Mouse (Mus musculus) E14TG2a.4 (cell line): Measurements from ENCODE around the gene Tmprss5.

Experiments used
- H3K27me3 ChIP-seq: 2 replicates; pipeline ENCODE4 v1.6.1; 2014; ENCODE audit warnings: low read length, control low read depth; ENCODE audit not compliant: insufficient read depth
- H3K36me3 ChIP-seq: 2 replicates; pipeline ENCODE4 v1.6.1; 2014; ENCODE audit warnings: low read length, control low read depth; ENCODE audit not compliant: insufficient read depth
- H3K4me1 ChIP-seq: replicated peaks from 2 replicates; pipeline ENCODE4 v1.6.1; 2014; ENCODE audit warnings: low read depth, low read length, control low read depth
- H3K4me3 ChIP-seq: replicated peaks from 2 replicates; pipeline ENCODE4 v1.5.1; 2014; ENCODE audit warnings: mild to moderate bottlenecking, low read length
- H3K9me3 ChIP-seq: 2 replicates; pipeline ENCODE4 v1.6.1; 2014; ENCODE audit warnings: low read length, control low read depth
- CTCF ChIP-seq: conservative IDR thresholded peaks from 2 replicates; pipeline ENCODE4 v1.5.1; 2014; ENCODE audit warnings: low read length
- NANOG ChIP-seq: IDR thresholded peaks from 2 replicates; pipeline ENCODE4 v1.6.1; 2014; ENCODE audit warnings: borderline replicate concordance, low read length, mixed read lengths
- POU5F1 ChIP-seq: IDR thresholded peaks from 2 replicates; pipeline ENCODE4 v1.6.1; 2014; ENCODE audit warnings: low read length, borderline replicate concordance

Gene Tmprss5

DNA sequence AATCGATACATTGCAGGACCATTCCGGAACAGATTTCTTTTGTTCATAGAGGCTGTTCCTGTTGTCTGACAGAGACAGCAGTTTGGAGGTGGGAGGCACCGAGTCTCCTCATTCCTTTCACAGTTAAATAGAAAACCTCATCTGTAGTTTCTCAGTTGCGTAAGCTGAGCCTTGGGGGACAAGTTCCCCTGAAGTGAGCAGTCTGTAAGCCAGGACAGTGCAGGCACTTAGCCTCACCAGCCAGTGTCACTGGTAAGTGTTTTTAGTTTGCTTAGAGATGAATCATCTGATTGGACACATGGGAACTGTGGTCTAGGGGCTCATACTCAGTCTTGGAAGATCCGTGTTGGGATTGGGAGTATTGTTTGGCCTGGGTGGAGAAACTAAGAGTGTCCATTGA, at the start of gene Tmprss5:
Gene Tmprss5, plus strand, starts transcription at position 154 of the 400 bp plus-strand sequence.
- TF ChIP-seq CTCF, result no peak
- TF ChIP-seq POU5F1, result no peak
- no peak for TF ChIP-seq NANOG
- Histone ChIP-seq H3K4me1 (peaks cover 29% of the 10 kb centered on the region), H3K4me3 (no peak within 1 kb of the TSS), H3K36me3 (peaks cover 48% of the 10 kb centered on the region), H3K9me3 (no peaks in the 10 kb centered on the region), H3K27me3 (no peaks in the 10 kb centered on the region)

DNA sequence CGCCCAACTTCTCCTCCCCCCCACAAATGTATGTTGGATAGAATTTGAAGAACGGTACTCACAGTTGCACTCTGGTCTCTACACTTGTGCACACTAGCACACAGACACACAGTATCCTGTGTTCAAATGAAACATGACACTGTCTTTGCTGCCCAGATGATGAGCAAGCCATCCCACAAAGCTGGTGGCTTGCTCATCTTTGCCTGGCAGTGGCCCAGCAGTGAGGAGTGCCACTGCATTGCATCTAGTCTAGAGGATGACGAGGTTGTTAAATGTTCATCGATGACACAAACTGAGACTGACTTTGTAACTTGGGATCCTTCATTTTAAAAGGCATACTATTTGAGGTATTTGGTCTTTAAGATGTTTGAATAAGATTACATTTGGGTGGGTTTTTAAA, 46.3 kb upstream of the Tmprss5 start:
- Histone ChIP-seq H3K4me1 (peaks cover 35% of the 10 kb centered on the region), H3K36me3 (peaks cover 99% of the 10 kb centered on the region)

DNA sequence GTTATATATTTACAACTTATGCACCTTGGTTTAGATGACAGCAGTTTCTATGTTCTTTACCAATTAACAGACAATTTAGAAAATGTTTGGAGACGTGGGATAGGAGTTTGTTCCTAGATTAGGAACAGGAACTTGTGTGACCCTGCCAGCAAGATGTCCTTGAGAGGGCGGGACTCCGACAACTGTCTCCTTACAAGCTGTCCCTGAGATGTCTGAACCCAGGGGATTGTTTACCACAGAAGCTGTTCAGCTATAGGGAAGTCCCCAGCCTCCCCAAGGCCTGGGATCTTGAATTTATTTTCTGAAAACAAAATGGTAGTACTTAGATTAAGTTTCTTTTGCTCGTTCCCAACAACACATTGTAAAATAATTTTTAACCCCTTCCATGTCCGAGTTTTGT, 30.2 kb upstream of the Tmprss5 start:
- no peaks in the 10 kb centered on the region for H3K9me3 ChIP-seq
- no peak for TF ChIP-seq CTCF
- TF ChIP-seq POU5F1, result no peak
- no peak for TF ChIP-seq NANOG

More for the DNA sequence above, 46.3 kb upstream of the Tmprss5 start:
- Histone ChIP-seq H3K9me3 (no peaks in the 10 kb centered on the region), H3K27me3 (no peaks in the 10 kb centered on the region), H3K4me3 (no peak overlapping the region)
- TF ChIP-seq POU5F1 (no peak), NANOG (no peak), CTCF (no peak)

DNA sequence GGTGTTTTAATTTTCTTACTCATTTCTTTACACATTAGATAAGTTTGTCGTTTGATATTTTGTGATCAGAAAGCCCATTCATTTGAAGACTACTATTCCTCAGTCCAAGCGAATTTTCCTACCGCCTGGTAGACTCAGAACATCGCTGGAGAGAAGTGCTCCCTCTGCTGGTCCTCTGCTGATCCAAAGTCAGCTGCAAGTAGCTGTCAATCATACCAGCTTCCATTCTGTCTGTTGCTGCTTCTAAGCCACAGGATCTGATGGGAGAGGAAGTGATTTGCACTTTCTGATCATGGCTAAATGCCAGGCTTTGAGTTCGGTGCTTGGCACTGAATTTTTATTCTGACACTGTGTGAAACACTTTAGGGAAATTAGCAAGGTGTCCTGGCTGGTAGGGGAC, 29.7 kb upstream of the Tmprss5 start:
- H3K4me1 ChIP-seq, result peaks cover 57% of the 10 kb centered on the region
- no peaks in the 10 kb centered on the region for H3K27me3 ChIP-seq
- no peak overlapping the region for H3K4me3 ChIP-seq
- peak; percentile 89 for TF ChIP-seq CTCF
- no peak for TF ChIP-seq NANOG
- no peaks in the 10 kb centered on the region for H3K9me3 ChIP-seq
- H3K36me3 ChIP-seq, result no peaks in the 10 kb centered on the region

More for the DNA sequence above, 30.2 kb upstream of the Tmprss5 start:
- Histone ChIP-seq H3K4me3 (no peak overlapping the region), H3K36me3 (no peaks in the 10 kb centered on the region), H3K4me1 (peaks cover 54% of the 10 kb centered on the region), H3K27me3 (no peaks in the 10 kb centered on the region)

DNA sequence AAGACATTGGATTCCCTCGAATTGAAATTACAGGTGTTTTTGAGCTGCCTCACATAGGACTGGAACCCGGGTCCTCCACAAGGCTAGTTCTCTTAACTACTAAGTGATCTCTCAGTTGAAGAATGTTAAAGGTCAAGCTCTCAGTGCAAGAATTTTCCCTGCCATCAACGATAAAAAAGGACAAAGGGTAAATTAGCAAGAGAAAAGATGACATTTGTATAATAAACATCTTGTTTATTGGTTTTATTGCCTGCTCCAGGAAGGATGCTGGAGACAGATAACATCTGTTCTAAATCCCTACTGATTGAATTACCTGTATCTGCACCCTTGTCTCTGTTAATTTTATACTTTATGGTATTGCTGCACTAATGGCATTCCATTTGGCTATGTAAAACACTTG, 27.0 kb upstream of the Tmprss5 start:
- H3K4me3 ChIP-seq, result no peak overlapping the region
- H3K9me3 ChIP-seq, result no peaks in the 10 kb centered on the region
- H3K27me3 ChIP-seq, result no peaks in the 10 kb centered on the region
- peaks cover 23% of the 10 kb centered on the region for H3K36me3 ChIP-seq
- peaks cover 50% of the 10 kb centered on the region for H3K4me1 ChIP-seq
- no peak for TF ChIP-seq CTCF
- peak; percentile 82 for TF ChIP-seq NANOG

DNA sequence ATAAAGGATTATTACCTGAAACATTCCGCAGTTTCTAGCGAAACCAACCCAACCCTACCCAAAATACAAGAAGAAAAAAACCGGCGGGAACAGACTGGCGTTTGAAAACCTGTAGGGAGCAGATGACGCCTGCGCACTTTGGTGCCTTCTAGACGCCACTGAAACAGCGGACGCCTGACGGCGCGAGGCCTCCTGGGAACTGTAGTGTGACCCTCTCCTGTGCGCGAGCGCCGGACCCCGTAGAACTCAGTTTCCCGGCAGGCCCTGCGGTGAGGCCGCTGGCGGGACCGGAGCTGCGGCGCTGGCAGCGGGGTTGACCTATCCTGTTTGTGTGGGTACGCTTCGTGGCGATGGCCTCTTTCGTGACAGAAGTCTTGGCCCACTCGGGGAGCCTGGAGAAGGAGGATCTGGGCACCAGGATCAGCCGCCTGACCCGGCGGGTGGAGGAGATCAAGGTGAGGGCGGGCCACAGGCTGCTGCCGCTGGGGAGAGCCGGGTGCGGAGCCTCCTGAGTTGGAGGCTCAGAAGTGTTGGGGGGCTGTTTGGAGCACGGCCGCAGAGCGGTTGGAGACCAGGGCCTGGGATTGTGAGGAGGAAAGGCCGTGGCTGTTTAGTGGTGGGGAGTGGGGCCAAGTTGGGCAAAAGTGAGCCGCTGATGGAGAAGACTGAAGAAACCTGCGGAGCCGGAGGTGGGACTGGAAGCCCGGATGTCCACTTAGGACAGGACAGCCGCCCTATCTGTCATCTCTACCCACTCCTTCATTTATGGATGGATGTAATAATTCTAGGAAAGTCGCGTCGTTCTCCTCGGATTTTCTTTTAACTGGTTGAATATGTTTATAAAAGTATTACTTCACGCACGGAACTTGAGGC, 25.5 kb upstream of the Tmprss5 start, which contains the start of gene Zw10:
Gene Zw10, plus strand, starts transcription at position 281 of the 873 bp plus-strand sequence.
- no peak for TF ChIP-seq CTCF
- TF ChIP-seq NANOG, result no peak
- no peak for TF ChIP-seq POU5F1
- Histone ChIP-seq H3K27me3 (no peaks in the 10 kb centered on the region), H3K4me3 (peak within 1 kb of the TSS; percentile 96), H3K4me1 (peaks cover 41% of the 10 kb centered on the region), H3K9me3 (no peaks in the 10 kb centered on the region), H3K36me3 (peaks cover 34% of the 10 kb centered on the region)

DNA sequence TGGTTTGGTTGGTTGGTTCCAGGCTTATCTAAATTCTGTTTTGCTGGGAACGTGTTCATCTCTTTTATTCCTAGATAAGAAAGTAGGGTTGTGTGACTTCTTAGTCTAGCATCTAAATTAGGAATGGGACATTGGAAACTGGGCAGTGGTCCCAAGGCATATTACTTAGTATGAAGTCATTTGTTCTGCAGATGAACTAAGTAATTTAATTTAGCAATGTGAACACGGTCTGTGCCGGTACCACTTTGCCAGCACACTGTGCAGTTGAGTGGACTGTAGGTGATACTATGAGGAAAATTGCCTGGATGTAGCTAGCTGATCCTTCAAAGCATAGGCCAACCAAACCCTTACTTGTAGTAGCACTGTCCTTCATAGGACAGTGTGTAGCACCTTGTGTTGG, 4.2 kb upstream of the Tmprss5 start:
- Histone ChIP-seq H3K36me3 (peaks cover 83% of the 10 kb centered on the region), H3K9me3 (no peaks in the 10 kb centered on the region), H3K4me3 (no peak overlapping the region), H3K27me3 (no peaks in the 10 kb centered on the region), H3K4me1 (peaks cover 14% of the 10 kb centered on the region)
- TF ChIP-seq CTCF, result no peak
- no peak for TF ChIP-seq NANOG
- no peak for TF ChIP-seq POU5F1

DNA sequence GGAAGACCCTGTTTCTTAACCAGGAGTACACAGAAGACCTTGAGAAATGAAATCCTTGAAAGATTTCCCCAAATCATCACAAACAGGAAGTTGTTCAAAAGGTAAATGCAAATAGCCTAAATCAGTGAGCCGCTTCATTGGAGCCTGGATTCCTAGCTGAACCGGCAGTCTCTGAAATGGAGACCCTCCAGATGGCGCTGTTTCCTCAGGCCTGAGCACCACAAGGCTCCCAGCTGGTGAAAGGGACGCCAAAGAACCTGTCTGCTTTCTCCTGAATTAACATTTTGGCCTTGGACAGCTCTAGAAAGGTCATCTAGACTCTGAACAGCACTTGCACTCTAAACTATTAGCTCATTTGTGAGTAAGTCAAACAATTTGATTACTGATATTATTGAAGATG, 501 bp downstream of the Tmprss5 start:
- TF ChIP-seq NANOG, result no peak
- no peak for TF ChIP-seq POU5F1
- TF ChIP-seq CTCF, result peak; percentile 76
- H3K4me3 ChIP-seq, result no peak overlapping the region
- H3K9me3 ChIP-seq, result no peaks in the 10 kb centered on the region
- peaks cover 44% of the 10 kb centered on the region for H3K36me3 ChIP-seq
- no peaks in the 10 kb centered on the region for H3K27me3 ChIP-seq
- H3K4me1 ChIP-seq, result peaks cover 29% of the 10 kb centered on the region

- H3K27me3 ChIP-seq, result no peaks in the 10 kb centered on the region
- TF ChIP-seq NANOG, result no peak
- TF ChIP-seq CTCF, result no peak
- TF ChIP-seq POU5F1, result no peak
- 0 out of 2 replicates have a peak, but pooled peaks cover 4% of the 10 kb centered on the region for H3K36me3 ChIP-seq
- no peak overlapping the region for H3K4me3 ChIP-seq
- peaks cover 14% of the 10 kb centered on the region for H3K4me1 ChIP-seq
- H3K9me3 ChIP-seq, result no peaks in the 10 kb centered on the region
Observed at GRCm38 (mm10) chr9:49087317-49087716, 6.3 kb downstream of the Tmprss5 start.
